Mouse (Mus musculus) embryo, embryonic 9.5 days (tissue): ENCODE data around the gene Stxbp1.

Source experiments
- DNase-seq: peaks from one replicate; pipeline ENCODE4 v3.0.0-alpha.2; 2017; ENCODE audit errors: extremely low spot score

The Stxbp1 gene

DNA sequence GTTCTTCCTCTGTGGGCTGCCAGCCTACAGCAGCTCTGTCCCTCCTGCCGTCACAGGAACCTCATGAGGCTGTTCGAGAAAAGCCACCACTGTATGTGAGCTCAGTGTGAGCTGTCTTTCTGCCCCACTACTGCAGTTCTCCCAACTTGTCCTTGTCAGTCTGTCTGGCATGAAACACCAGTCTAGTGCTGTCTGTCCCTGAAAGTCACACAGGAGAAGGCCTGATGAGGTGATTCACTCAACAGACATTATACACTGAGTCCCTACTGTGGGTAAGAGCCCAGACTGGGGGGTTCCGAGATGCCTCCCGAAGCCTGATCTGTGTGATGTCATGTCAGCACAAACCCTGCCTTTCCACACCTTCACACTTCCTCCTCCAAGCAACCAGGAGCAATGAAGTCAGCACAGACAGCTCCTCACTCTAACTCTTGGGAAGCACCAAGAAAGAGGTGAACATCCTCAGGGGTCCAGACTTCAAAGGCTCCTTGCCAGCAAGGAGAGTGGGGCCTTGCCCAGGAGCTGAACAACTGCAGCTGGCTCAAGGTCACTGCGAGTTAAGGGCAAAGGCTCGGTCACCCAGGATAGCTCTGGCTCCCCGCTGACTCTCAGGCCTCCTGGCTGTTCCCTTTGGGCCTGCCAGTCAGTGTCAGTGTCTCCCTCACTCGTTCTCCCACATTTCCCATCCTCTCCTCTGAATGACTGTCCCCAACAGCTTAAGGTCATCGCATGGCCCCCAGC is 8.7 kb downstream of the Stxbp1 start:
- DNase-seq, result no peak

DNA sequence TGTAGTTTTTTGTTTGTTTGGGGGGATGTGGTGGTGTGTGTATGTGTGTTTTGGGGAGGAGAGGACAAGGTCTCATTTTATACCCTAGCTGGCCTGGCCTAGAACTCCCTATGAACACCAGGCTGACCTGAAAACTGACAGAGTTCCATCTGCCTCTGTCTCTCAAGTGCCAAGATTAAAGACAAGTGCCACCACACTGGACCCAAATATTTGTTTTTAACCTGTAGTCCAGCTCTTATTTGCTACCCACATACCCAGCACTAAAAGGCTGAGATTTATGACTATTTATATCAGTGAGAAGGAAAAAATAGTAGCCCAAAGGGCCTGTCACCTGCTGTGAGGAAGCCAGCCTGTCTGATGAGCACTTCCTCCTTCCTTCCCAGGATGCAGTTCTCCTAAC is 11.5 kb downstream of the Stxbp1 start:
- DNase-seq, result no peak

DNA sequence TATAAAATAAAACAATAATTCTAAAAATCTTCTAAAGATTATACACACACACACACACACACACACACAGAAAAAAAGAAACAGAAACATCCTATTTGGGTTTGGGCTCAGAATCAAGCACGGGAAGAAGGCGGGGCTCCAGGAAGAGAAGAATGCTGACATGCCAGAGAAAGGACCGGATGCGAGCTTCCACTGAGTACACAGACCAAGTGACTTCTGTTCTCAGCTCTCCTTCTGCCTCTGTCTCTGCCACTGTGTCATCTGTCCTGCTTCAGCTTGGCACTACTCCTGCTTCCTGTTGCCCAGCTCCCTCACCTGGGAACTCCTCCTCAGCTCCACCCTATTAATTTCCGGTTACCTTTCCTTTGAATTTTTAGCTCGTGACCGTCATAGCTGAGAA is 12.5 kb downstream of the Stxbp1 start:
- DNase-seq, result no peak

DNA sequence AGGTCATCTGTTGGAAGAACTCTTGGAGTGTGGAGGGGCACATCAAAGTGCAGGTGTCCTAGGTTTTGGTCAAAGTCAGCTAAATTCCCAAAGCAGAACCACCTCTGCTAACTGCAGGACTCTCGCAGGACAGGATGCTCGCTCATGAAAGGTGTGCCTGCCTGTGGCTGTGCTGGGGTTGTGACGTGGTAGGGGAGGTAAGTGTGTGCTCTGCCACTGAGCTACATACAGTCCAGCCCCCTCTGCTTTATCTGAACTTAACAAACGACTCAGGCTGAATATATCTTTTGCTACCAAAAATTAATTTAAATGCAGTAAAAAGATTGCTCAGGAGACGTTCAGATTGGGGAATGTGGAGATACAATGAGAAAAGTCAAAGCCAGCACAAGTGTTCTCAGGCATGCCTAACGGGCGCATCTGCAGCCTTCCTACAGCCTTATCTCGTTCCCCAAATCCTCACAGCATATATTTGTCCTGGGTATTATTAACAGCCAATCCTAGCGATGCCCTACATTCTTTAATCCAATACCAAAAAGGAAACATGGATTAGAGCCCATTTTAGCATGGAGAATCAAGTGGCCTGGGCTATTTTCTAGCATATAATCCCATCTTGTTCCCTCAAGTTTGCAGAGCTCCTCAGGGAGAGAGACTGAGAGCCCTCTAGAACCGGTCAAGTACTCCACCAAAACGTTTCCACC is 17.9 kb downstream of the Stxbp1 start:
- DNase-seq, result no peak

DNA sequence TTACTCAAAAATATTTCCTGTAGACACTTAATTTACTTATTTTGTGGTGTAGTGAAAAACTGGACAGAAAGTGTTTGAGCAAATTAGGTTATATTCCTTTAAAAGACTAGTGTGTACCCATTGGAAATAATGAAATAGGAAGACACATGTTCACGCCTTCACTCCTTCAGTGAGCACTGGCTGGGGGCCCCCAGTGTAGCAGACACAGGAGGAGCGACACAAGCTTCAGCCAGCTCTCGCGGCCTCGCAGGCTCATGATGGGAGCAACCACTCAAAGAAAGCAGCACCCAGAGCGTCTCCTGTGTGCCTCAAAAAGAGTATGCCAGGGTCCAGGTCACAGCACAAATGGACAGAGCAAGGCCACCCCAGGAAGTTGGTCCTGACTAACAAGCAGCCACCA is 21.2 kb downstream of the Stxbp1 start:
- DNase-seq, result no peak

DNA sequence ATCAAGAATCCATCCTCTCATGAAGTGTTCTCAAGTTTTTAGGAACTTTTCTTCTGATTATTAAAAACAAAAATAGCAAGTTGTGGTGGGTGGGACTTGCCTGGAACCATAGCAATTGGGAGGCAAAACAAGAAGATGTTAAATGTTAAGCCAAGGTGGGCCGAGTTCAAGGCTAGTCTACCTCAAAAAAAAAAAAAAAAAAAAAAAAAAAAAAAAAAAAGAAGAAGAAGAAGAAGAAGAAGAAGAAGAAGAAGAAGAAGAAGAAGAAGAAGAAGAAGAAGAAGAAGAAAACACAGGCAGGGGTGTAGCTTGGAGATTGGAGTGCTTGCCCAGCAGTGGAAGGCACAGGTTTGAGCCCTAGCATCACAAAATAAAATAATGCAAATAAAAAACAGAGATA is 22.3 kb downstream of the Stxbp1 start:
- DNase-seq, result no peak

DNA sequence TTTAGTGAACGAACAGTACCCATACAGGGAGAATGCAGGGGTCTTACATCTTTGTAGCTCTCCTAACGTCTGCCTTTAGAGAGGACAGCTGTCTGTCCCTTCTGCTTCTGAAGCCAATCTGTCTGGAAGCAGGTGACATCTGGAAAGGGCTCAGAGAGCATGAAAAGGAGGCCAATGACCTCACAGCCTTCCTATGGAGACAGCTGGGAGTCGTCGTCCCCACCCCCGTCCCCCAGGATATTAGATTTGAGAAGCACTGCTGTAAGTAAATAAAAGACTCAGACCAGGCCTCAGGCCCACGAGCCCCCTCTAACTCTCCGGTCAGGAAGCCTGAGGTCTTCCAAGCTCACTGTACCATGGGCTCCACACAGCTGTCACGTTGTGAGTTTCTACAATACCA is 22.9 kb downstream of the Stxbp1 start:
- DNase-seq, result no peak

DNA sequence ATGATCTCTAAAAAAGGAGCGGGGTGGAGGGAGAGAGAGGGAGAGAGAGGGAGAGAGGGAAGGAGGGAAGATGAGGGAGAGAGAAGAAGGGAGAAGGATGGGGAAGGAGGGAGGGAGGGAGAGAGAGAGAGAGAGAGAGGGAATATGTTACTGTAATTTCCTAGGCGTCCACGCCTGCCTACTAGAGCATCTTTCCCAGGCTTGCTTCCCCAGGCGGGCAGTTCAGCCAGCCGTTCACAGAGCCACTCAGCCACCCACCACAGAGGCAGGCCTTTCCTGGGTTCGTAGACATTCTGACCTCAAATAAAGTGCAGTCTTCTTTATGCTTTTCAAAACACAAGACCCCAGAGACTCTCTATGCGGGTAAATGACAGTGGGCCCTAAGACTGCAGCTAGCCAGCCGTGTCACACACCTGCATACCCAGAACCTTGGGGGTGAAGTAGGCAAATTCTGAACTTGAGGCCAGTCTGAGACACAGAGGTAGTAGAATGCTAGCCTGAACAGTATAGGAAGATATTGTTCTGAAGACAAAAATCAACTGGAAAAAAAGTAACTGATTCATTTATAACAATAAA is 23.4 kb downstream of the Stxbp1 start:
- DNase-seq, result no peak

DNA sequence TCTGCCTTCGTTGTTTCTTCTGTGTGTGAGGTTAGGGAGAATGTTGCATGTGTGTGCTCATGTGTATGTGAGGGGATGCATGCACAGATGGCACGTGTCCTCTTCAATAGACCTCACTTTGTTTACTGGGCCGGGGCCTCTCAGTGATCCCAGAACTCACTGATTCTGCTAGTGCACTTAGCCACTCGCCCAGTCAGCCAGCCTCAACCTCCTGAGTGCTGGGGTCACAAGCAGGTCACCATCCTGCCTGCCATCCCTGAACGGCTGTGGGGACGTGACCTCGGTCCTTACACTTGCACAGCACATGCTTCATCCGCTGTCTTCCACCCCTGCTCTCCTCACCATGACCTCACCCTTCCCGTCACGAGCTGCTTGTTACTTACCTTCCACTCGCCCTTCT is 23.9 kb downstream of the Stxbp1 start:
- peak; percentile 43 for DNase-seq

DNA sequence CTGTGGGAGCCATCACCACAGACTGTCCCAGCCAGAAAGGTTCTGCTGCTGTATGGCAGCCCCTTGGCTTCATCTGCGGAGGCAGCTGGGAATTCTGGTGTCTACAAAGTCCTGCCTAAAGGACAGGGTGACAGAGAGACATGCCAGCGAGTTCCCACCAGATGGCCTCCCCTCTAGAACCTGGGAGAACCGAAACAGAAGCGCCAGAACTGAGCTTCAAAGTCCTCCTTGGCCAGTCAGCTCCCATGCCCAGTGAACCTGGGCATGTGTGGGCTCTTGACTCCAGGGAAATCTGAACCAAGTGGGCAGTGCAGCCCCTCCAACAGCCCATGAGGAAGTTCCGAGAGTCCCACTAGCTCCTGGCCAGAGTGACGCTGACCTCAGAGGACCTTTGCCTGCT is 24.4 kb downstream of the Stxbp1 start:
- DNase-seq, result no peak

DNA sequence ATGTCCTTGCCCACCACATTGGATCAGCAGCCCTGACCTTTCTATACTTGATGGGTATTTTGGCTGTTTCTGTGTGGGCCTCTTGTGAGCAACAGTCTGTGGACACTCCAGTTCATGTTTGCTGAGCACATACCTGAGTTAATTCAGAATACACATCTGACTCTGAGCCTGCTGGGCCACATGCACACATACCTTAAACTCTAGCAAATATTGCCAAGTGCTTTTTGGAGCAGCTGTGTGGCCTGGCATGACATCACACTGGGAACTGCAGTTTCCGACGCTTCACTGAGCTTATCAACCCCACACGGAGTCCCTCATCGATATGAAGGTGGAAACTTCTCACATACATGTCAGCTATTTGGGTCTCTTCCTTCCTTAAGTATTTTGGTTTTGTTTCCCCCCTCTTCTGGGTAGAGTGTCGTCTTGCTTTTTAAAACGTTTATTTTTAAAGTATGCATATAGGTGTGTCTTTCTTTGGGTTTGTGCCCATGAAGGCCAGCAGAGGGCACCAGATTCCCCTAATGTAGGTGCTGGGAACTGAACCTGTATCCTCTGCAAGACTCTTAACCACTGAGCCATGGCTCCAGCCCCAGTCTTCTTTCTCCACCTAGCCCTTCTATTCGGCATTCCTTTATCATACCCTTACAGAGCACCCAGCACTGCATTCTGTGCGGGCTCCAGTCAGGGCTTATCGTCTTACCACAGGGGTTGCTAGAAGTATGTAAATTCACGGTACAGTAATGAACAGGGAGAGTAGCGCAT is 25.8 kb downstream of the Stxbp1 start:
- no peak for DNase-seq

DNA sequence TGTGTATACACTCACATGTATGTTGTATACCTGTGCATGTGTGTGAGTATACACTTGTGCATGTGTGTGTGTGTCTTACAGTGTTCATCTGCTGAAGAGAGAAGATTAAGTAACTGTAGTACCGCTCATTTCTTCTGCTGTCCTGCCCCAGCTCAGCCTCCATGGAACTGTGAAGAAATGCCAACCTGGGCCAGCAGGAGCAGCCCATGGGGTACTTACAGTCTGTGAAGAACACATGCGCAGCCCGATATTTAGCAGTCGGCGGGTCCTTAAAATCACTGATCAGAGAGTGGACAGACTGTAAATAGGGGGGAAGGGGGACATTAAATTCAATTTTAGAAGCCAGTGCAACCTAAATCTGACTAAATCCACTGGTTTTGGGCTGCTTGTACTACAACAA is 28.8 kb downstream of the Stxbp1 start:
- DNase-seq, result no peak

DNA sequence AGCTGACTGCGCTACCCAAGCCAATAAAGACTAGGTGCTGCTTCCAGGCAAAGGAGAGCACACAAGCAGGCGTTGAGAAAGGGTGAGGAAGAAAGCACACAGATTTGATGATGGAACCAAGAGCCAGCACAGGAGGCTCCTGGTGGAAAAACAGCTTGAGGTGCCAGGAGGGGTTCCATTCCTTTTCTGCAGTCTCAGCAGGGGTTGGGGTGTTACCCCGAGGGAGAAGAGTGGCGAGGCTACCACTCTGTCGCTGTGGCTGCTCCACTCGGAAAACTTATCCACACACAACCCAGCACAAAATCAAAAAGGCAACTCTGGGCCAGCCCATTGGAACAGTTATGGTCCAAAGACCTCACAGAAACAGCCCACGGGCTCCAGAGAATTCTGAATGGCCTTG is 29.5 kb downstream of the Stxbp1 start:
- DNase-seq, result no peak

DNA sequence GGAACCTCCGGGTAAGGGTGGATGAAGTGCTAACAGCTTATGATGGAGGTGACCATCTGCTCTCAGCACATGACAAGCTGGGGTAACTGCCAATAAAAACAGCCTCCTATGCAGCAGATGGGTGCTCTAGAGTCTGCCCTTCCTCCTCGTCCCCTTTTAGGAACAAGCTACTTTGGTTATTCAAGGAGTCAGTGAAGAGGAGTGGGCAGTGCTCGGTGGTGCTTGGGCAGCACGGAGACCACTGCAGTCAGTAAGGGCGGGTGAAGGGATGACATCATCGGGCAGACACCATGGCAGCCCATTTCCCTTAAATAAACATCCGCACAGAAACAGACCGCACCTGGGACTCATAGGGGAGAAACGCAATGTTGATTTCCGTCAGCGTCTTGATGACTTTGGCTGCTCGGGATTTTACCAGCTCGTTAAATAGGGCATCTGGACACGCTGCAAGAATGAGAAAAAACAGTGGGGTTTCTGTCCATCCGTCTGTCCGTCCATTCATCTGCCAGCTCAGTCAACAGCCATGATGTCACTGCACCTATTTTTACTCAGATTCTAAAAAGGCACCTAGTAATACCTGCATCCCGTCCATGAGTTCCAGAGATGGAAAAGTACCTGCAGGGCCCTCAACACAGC is 30.0 kb downstream of the Stxbp1 start:
- DNase-seq, result no peak

DNA sequence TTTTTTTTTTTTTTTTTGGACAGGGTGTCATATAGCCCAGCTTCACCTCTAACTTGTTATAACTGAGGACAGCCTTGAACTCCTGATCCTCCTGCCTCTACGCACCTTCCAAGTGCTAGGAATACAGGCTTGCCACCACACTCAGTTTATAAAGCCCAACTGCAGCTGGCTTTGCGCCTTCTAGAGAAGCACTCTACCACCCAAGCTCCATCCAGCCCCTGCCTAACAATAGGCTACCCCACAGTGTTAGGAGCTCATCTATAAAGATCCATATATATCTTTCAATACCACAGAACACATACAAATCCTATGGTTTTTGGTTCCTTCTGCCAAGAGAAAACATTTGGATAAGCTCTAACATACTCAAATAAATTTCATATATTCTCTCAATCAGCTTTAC is 30.5 kb downstream of the Stxbp1 start:
- no peak for DNase-seq

DNA sequence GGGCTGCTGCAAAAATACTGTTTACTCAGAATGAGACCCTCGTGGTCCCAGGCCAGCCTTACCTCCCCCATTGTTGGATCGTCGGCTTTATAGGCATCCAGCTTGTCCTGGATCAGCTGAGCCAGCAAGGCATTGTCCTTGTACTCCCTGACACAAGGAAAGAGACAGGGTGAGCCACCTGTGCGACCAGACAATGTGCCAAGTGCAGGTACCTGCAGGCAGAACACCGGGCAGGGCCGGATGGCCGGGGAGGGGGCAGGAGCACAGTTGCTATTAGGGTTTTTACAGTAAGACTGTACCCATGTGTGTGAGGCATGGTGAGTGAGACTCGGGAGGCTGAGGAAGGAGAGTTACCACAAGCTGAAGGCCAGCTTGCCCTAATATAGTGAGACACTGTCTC is 35.1 kb downstream of the Stxbp1 start:
- DNase-seq, result no peak

DNA sequence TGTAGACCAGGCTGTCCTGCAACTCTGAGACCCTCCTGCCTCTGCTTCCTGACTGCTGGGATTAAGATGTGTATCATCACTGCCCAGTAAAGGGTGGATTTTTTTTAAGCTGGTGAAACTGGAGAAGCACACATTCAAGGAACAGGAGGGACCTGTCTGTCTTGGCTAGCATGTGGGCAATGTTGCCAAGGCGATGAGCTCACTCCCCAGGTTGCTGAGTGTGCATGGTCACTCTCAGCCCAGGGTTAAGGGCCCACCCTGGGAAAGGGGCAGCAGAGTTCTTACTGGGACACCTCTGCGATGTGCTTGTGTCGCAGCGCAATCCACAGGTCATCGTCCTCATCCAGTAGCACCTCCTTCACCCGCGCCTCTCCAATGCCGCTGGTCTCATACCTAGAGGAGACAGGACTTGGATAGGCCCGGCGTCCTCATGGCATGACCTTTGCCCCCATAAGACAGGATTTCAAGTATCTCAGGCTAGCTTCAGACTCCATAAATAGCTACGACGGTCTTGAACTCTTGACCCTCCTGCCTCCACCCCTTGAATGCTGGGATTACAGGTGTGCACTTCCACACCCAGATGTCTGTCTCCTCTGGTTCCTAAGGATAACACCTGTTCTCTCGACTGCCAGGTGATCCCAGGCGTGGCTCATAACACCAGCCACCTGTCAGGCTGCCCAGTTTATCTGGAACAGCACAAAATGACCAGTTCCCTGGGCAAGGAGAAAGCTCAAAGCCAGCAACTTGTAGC is 38.1 kb downstream of the Stxbp1 start:
- DNase-seq, result no peak

DNA sequence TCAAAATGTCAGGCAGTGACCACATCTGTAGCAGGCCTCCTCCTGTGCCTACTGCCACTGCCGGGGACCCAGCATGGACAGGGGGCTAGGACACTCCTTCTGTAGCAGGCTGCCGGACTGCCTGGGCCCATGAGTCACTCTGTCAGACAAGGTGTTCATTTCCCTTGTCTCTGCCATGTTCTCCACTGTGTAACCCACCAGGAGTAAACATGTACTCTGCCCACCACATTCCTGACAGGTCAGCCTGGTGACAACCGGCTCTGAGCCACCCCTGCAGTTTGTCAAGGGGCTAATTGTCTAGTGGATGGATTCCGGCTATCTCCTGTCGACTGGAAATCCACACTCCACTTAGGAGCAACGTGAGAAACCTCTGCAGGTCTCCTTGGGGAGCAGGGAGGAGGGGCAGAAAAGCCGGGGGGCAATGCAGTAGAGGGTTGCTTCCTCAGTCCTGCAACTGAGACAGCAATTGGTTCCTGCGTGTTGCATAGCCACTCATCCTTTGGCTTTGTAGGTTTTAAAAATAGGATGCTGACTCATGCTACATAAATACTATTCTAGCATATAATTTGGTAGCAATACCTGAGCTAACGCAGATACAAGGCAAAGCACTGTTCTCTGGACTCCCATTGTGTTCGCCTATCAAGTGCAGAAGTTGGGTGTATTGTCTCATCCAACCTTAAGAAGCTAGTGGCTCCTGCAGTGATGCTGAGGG is 48.6 kb downstream of the Stxbp1 start:
- no peak for DNase-seq

DNA sequence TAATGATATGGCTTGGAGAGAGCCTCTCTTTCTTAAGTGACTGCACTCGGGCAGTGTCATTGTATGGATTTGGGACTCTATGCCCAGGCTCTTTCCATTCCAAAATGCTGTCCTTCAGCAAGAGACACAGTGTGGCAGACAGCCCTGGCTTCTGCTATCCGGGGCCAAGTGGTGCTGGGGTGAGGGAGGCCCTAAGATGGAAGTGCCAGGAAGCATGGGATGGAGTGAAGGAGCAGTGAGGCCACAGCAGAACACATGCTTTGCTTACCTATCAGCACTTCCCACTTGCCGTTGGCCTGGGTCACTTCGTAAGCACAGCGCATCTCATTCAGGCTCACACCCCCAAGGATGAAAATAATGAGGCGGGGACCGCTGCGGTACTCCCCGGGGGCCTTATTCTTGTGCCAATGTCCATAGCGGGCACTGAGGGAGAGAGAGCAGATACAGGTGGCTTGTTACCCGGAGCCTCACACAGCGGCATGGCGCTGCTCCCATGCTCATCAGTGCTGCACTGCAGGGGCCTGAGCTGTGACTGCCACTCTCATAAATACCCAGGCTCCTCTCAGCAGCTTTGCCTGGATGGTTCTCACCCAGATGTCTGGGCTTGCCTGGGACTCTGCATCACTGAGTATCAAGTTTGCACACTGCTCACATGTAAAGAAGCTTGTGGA is 51.2 kb downstream of the Stxbp1 start:
- no peak for DNase-seq

DNA sequence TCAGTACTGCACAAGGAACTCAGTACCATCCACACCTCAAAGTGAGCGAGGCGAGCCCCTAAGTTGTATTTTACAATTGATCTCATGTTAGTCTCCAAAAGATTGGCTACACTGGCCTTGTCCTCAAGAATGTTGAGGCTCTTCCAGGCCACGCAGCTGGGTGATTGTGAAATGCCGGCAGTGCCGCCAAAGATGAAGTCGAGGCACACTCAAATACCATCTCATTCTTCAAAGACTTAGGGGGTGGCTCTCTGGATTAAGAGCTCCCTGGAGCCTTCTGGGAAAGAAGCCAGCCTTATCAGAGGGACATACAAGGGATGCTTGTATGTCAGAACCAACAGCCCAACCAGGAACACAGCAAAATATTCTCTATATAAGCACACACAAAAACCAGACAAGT is 55.7 kb downstream of the Stxbp1 start:
- DNase-seq, result no peak
